Mouse (Mus musculus) forebrain, embryonic 16.5 days (tissue): ENCODE data around the gene Cenpe. TPM values are rescaled to one million over a fixed set of nuclear protein-coding genes. Genes with fewer than 3 reads are reported as not detected.

Experiments
- ATAC-seq: fragments of 200-750 bp; cut with Nextera tagmentation; 2 replicates; pipeline ENCODE4 v1.8.0; 2017; ENCODE audit warnings: mild to moderate bottlenecking, moderate library complexity
- H3K27ac ChIP-seq: fragments of 300-500 bp; sonication (generic); 2 replicates; pipeline ENCODE4 v1.5.1; 2014; ENCODE audit warnings: low read length, control low read depth
- H3K27me3 ChIP-seq: fragments of 300-500 bp; sonication (generic); replicated peaks from 2 replicates; pipeline ENCODE4 v1.6.1; 2014; ENCODE audit warnings: low read length; ENCODE audit not compliant: control insufficient read depth, insufficient read depth
- H3K36me3 ChIP-seq: fragments of 300-500 bp; sonication (generic); 2 replicates; pipeline ENCODE4 v1.6.1; 2014; ENCODE audit not compliant: control insufficient read depth, insufficient read depth
- H3K4me1 ChIP-seq: fragments of 300-500 bp; sonication (generic); replicated peaks from 2 replicates; pipeline ENCODE4 v1.6.1; 2014; ENCODE audit warnings: low read length; ENCODE audit not compliant: control insufficient read depth, insufficient read depth
- H3K4me2 ChIP-seq: fragments of 300-500 bp; sonication (generic); 2 replicates; pipeline ENCODE4 v1.6.1; 2014; ENCODE audit warnings: mild to moderate bottlenecking, low read length, control low read depth
- H3K4me3 ChIP-seq: fragments of 300-500 bp; sonication (generic); replicated peaks from 2 replicates; pipeline ENCODE4 v1.5.1; 2014; ENCODE audit warnings: mild to moderate bottlenecking, low read length, control low read depth
- H3K9ac ChIP-seq: fragments of 300-500 bp; sonication (generic); replicated peaks from 2 replicates; pipeline ENCODE4 v1.6.1; 2014; ENCODE audit warnings: low read depth, low read length, control low read depth
- H3K9me3 ChIP-seq: fragments of 300-500 bp; sonication (generic); 2 replicates; pipeline ENCODE4 v1.6.1; 2016; ENCODE audit warnings: low read length; ENCODE audit not compliant: control insufficient read depth
- WGBS: fragments of 180-500 bp; shearing (Covaris S2); extraction: QIAGEN DNeasy Blood & Tissue Kit; methylation state at CpG from one replicate; pipeline ENCODE4 v1.1.7; 2014; 5-methylcytosine and 5-hydroxymethylcytosine counted together
- polyA plus RNA-seq: library from polyadenylated mRNA; unstranded; fragments of >200 nt; fragmentation: Nextera tagmentation; extraction: Ambion mirVana; gene quantifications from 2 replicates; pipeline ENCODE4 v1.2.1, GENCODE M21; 2015

The Cenpe gene
- polyA plus RNA-seq, 1 experiment from 2014 or later: 10.5 TPM

GRCm38 (mm10) chr3:135272627-135273026 lies 60.3 kb downstream of the Cenpe start:
- no peak overlapping the region for H3K4me3 ChIP-seq
- H3K4me2 ChIP-seq: no peak overlapping the region
- no peaks in the 10 kb centered on the region for H3K36me3 ChIP-seq
- no peaks in the 10 kb centered on the region for H3K9me3 ChIP-seq
- H3K9ac ChIP-seq: no peak overlapping the region
- ATAC-seq: peak; percentile 50; the same call in 1 of the 2 replicates
- no peak overlapping the region for H3K27ac ChIP-seq
- H3K27me3 ChIP-seq: no peaks in the 10 kb centered on the region
- WGBS: 57% methylated on average over 12 of the region's 12 CpGs
- H3K4me1 ChIP-seq: no peaks in the 10 kb centered on the region

- Histone ChIP-seq H3K4me2 (no peak overlapping the region), H3K4me3 (no peak overlapping the region), H3K9me3 (no peaks in the 10 kb centered on the region), H3K27ac (no peak overlapping the region), H3K9ac (no peak overlapping the region), H3K27me3 (no peaks in the 10 kb centered on the region), H3K4me1 (no peaks in the 10 kb centered on the region), H3K36me3 (no peaks in the 10 kb centered on the region)
- no peak for ATAC-seq
- WGBS: 88% methylated on average over 13 of the region's 13 CpGs
Observed at GRCm38 (mm10) chr3:135273047-135273446, 60.7 kb downstream of the Cenpe start.

DNA sequence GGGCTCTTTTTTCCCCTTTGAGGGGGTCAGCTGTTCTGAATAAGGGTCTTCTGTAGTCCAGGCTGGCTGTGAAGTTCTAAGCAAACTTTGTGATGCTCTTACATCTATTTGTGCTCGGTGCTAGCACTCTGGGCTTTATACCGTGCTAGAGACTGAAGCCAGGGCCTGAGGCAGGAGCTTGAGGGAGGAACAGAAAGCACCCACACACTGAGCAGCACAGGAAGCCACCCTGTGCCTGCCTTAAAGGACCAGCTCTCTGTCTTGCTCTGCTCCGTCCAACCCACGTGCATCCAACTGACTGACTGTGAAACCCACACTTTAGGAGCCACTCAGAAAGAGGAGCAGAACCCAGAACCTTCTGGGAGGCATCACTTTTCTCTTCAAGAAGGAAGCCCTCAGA lies 67.8 kb downstream of the Cenpe start:
- H3K27ac ChIP-seq: no peak overlapping the region
- no peaks in the 10 kb centered on the region for H3K9me3 ChIP-seq
- no peak overlapping the region for H3K4me3 ChIP-seq
- no peaks in the 10 kb centered on the region for H3K27me3 ChIP-seq
- H3K4me2 ChIP-seq: no peak overlapping the region
- H3K9ac ChIP-seq: peak overlapping the region; percentile 42
- 0 out of 2 replicates have a peak, but pooled peaks cover 7% of the 10 kb centered on the region for H3K4me1 ChIP-seq
- ATAC-seq: 0 out of 2 replicates have a peak, but pooled peaks have one; percentile 3
- WGBS: 82% methylated on average over 4 of the region's 4 CpGs
- H3K36me3 ChIP-seq: no peaks in the 10 kb centered on the region

DNA sequence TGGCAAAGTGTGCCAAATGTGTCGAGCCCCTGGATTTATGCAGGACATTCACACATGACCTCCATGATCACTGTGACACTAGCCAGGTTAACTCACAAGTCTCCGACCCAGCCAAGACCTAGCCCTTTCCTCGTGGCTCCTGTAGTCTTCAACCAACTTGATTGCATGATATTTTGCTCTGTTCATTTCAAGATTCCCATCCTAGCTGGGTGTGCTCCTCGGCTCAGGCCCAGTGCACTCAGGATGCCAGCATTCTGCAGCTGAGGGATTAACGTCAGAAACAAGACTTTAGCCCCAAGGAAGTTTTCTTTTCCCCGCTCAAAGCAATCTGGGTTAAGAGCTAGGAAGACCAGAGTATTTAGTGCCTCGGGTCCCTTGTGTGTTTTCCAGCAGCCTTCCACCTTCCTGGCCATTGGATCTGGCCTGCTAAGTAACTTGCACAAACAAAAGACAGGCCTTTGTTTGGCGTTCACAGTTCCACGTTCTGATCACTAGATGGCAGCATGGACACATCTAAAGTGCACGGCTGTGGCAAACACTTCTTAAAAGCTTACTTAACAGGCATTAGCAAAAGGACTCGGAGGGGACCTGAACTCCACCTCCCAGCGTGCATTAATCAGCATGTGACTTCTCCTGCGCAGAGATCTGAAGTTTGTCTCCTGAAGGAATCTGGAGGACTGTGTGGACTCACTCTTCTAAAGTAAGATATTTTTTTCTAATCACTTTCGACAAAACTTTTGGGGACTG lies 68.5 kb downstream of the Cenpe start, which contains the start of gene Bdh2:
Bdh2 (plus strand) TSS at position 553 of the 747 bp plus-strand sequence.
- H3K36me3 ChIP-seq: no peaks in the 10 kb centered on the region
- H3K4me3 ChIP-seq: no peak within 1 kb of the TSS
- no peaks in the 10 kb centered on the region for H3K9me3 ChIP-seq
- H3K27ac ChIP-seq: 0 out of 2 replicates have a peak within 1 kb of the TSS, but pooled peaks have one; percentile 2
- H3K9ac ChIP-seq: peak within 1 kb of the TSS; percentile 42
- 22% methylated on average over 14 of the region's 14 CpGs for WGBS
- no peaks in the 10 kb centered on the region for H3K27me3 ChIP-seq
- peak within 1 kb of the TSS; percentile 30; the same call in 1 of the 2 replicates for H3K4me2 ChIP-seq
- ATAC-seq: peak; percentile 93
- H3K4me1 ChIP-seq: 0 out of 2 replicates have a peak, but pooled peaks cover 7% of the 10 kb centered on the region

DNA sequence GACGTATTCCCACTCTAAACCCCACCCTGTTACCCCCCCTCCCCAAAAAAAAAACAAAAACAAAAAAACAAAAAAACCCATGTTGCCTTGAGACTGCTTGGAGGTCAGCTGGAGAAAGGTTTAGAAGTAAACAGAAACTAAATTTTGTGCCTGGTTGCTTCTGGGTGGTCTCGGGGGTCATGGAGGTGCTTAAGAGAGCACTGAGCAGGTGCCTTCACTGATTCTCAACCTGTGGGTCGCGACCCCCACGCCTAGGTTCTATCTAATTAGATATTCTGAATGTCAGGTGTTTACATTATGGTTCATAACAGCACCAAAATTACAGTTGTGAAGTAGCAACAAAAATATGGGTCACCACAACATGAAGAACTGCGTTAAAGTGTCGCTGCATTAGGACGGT lies 69.4 kb downstream of the Cenpe start:
- WGBS: 79% methylated on average over 8 of the region's 8 CpGs
- Histone ChIP-seq H3K27ac (no peak overlapping the region), H3K4me3 (no peak overlapping the region), H3K27me3 (no peaks in the 10 kb centered on the region), H3K4me1 (0 out of 2 replicates have a peak, but pooled peaks cover 7% of the 10 kb centered on the region), H3K9me3 (no peaks in the 10 kb centered on the region), H3K36me3 (no peaks in the 10 kb centered on the region), H3K9ac (no peak overlapping the region), H3K4me2 (no peak overlapping the region)
- no peak for ATAC-seq

GRCm38 (mm10) chr3:135285256-135285655 lies 72.9 kb downstream of the Cenpe start:
- no peak for ATAC-seq
- H3K27me3 ChIP-seq: no peaks in the 10 kb centered on the region
- H3K9me3 ChIP-seq: no peaks in the 10 kb centered on the region
- 0 out of 2 replicates have a peak, but pooled peaks cover 7% of the 10 kb centered on the region for H3K4me1 ChIP-seq
- WGBS: 92% methylated on average over 11 of the region's 11 CpGs
- no peaks in the 10 kb centered on the region for H3K36me3 ChIP-seq
- H3K4me3 ChIP-seq: no peak overlapping the region
- no peak overlapping the region for H3K4me2 ChIP-seq
- H3K9ac ChIP-seq: no peak overlapping the region
- no peak overlapping the region for H3K27ac ChIP-seq

GRCm38 (mm10) chr3:135285807-135286206 lies 73.5 kb downstream of the Cenpe start:
- ATAC-seq: no peak
- Histone ChIP-seq H3K27ac (no peak overlapping the region), H3K9me3 (no peaks in the 10 kb centered on the region), H3K4me2 (no peak overlapping the region), H3K4me1 (0 out of 2 replicates have a peak, but pooled peaks cover 4% of the 10 kb centered on the region), H3K36me3 (no peaks in the 10 kb centered on the region), H3K4me3 (no peak overlapping the region), H3K9ac (no peak overlapping the region), H3K27me3 (no peaks in the 10 kb centered on the region)
- WGBS: 80% methylated on average over 3 of the region's 3 CpGs

- no peak overlapping the region for H3K4me3 ChIP-seq
- 84% methylated on average over 8 of the region's 8 CpGs for WGBS
- no peak overlapping the region for H3K4me2 ChIP-seq
- H3K9ac ChIP-seq: no peak overlapping the region
- no peaks in the 10 kb centered on the region for H3K4me1 ChIP-seq
- no peak for ATAC-seq
- H3K9me3 ChIP-seq: no peaks in the 10 kb centered on the region
- no peaks in the 10 kb centered on the region for H3K27me3 ChIP-seq
- H3K36me3 ChIP-seq: no peaks in the 10 kb centered on the region
- H3K27ac ChIP-seq: no peak overlapping the region
Observed at GRCm38 (mm10) chr3:135288138-135288750, 75.9 kb downstream of the Cenpe start.

DNA sequence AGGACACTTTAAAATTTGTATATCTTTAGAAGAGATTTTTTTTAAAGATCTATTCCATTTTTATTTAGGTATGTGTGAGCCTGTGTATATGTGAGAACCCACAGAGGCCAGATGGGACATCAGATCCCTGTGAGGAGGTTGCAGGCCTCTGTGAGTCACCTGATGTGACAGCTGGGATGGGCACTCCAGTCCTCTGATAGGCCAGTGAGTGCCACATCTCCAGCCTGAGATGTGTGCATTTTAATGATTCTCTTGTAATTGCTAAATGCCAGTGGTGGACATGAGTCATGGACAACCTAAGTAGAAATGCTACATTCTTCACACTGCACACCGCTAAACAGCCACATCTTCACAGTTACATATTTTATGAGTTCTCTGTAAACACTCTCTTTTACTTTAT lies 76.8 kb downstream of the Cenpe start:
- no peaks in the 10 kb centered on the region for H3K36me3 ChIP-seq
- no peaks in the 10 kb centered on the region for H3K27me3 ChIP-seq
- 98% methylated on average over 1 of the region's 1 CpGs for WGBS
- H3K4me2 ChIP-seq: no peak overlapping the region
- H3K4me3 ChIP-seq: no peak overlapping the region
- no peak overlapping the region for H3K9ac ChIP-seq
- no peaks in the 10 kb centered on the region for H3K9me3 ChIP-seq
- ATAC-seq: no peak
- H3K27ac ChIP-seq: no peak overlapping the region
- no peaks in the 10 kb centered on the region for H3K4me1 ChIP-seq
